Mouse (Mus musculus): ENCODE results near the gene Wfdc8.

DNA sequence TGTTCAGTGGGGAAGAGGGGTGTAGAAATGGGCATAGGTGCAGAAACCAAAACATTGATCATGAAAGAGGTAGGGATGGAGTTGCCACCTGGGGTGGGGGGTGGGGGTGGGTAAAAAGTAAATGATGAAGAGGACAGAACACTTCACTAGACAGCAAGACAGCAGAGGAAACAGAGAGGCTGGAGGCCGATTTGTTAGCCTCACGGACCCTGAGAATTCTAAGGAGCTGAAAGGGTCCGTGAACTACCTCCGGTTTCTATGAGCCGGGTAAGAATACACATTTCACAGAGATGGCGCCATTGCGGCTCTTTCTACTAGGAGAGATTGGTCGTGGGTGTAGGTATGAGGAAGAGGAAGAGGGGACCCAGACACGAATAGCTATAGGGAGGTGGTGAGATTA lies 43.1 kb upstream of the Wfdc8 start, which contains the start of gene Wfdc9:
- TF ChIP-seq CTCF (IDR thresholded peaks at IDR 0.05; ENCODE audit: control insufficient read depth, insufficient read depth, insufficient read length) (no peak), MYOD1 (IDR thresholded peaks at IDR 0.05; ENCODE audit: control insufficient read depth, insufficient read length, low read depth) (no peak), MYOG (IDR thresholded peaks at IDR 0.05; ENCODE audit: control insufficient read depth, extremely low read depth, insufficient read length) (no peak)

Data from C2C12 (cell line).